Mouse (Mus musculus) liver, adult 2 months (tissue): ENCODE results near the gene Ecpas. TPM values are rescaled to one million over a fixed set of nuclear protein-coding genes. Genes with fewer than 3 reads are reported as not detected.

ENCODE experiments used
- DNase-seq: peaks from one replicate; pipeline ENCODE4 v3.0.0-alpha.2; 2011; ENCODE audit warnings: low read depth, low spot score; ENCODE audit errors: extremely low read depth
- H3K27ac ChIP-seq: fragments of 200-500 bp; replicated peaks from 2 replicates; pipeline ENCODE4 v1.5.1; 2012; ENCODE audit warnings: low read depth, mild to moderate bottlenecking, control low read depth, inconsistent platforms, low read length; ENCODE audit not compliant: insufficient read depth
- H3K27me3 ChIP-seq: fragments of 200-500 bp; 2 replicates; pipeline ENCODE4 v1.6.1; 2012; ENCODE audit warnings: mild to moderate bottlenecking, moderate library complexity, low read length, inconsistent platforms; ENCODE audit not compliant: control insufficient read depth, insufficient read depth
- H3K36me3 ChIP-seq: fragments of 200-500 bp; 2 replicates; pipeline ENCODE4 v1.6.1; 2012; ENCODE audit warnings: low read length, inconsistent platforms; ENCODE audit not compliant: control insufficient read depth, insufficient read depth
- H3K4me1 ChIP-seq: fragments of 200-500 bp; 2 replicates; pipeline ENCODE4 v1.6.1; 2011; ENCODE audit warnings: low read length; ENCODE audit not compliant: control insufficient read depth, insufficient read depth
- H3K4me3 ChIP-seq: fragments of 200-500 bp; 2 replicates; pipeline ENCODE4 v1.5.1; 2011; ENCODE audit warnings: low read depth, mild to moderate bottlenecking, control low read depth, low read length, moderate library complexity; ENCODE audit not compliant: insufficient read depth
- H3K79me2 ChIP-seq: fragments of 200-500 bp; 2 replicates; pipeline ENCODE4 v1.6.1; 2012; ENCODE audit warnings: inconsistent platforms, mild to moderate bottlenecking, low read length, moderate library complexity; ENCODE audit not compliant: control insufficient read depth, insufficient read depth
- H3K9ac ChIP-seq: fragments of 200-500 bp; 2 replicates; pipeline ENCODE4 v1.6.1; 2012; ENCODE audit warnings: low read depth, mild to moderate bottlenecking, control low read depth, inconsistent platforms, low read length
- CTCF ChIP-seq: fragments of 200-500 bp; IDR thresholded peaks from 2 replicates; pipeline ENCODE4 v1.5.1; 2011; ENCODE audit warnings: low read depth, low read length, control low read depth
- POLR2A ChIP-seq: fragments of 200-500 bp; IDR thresholded peaks from 2 replicates; pipeline ENCODE4 v1.6.1; 2011; ENCODE audit warnings: low read length, control low read depth; ENCODE audit not compliant: insufficient read depth; ENCODE audit errors: extremely low read depth
- WGBS: fragments of 180-500 bp; shearing (Covaris S2); methylation state at CpG from one replicate; pipeline ENCODE4 v1.1.7; 2018; 5-methylcytosine and 5-hydroxymethylcytosine counted together
- polyA plus RNA-seq: library from polyadenylated mRNA; depleted of rRNA; stranded (reverse); fragments of >200 nt; gene quantifications from 2 replicates; pipeline ENCODE4 v1.2.3, GENCODE M21; 2012
- total RNA-seq: library from RNA; depleted of rRNA; stranded (reverse); fragments of >200 nt; gene quantifications from 2 replicates; pipeline ENCODE4 v1.2.3, GENCODE M21; 2014

Gene Ecpas
- total and polyA plus RNA-seq, 2 experiments = 10.8 to 53.3 TPM

DNA sequence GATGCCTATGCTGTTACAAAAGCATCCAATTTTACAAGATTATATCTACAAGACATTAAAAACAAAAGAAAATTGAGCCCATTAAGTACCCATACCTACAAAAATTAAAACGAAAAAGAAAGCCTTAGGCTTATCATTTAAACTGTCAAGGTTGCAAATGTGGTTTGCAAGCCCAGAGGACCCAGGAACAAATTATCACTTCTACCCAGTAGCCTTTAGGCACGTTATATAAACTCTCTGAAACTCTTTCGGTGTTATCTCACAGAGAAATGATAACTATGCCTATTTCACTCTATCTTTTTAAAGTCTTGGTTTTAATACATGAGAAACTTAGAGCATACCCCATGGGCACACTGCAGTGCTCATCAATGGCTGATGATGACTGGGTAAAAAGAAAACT lies 79.6 kb downstream of the Ecpas start:
- H3K79me2 ChIP-seq = no peaks in the 10 kb centered on the region
- H3K4me1 ChIP-seq = no peaks in the 10 kb centered on the region
- WGBS = 83% methylated on average over 3 of the region's 3 CpGs
- no peak overlapping the region for H3K9ac ChIP-seq
- peaks cover 51% of the 10 kb centered on the region for H3K36me3 ChIP-seq
- H3K4me3 ChIP-seq = no peak overlapping the region
- no peak overlapping the region for H3K27ac ChIP-seq
- no peak for DNase-seq
- TF ChIP-seq CTCF = no peak
- TF ChIP-seq POLR2A = no peak
- H3K27me3 ChIP-seq = no peaks in the 10 kb centered on the region

DNA sequence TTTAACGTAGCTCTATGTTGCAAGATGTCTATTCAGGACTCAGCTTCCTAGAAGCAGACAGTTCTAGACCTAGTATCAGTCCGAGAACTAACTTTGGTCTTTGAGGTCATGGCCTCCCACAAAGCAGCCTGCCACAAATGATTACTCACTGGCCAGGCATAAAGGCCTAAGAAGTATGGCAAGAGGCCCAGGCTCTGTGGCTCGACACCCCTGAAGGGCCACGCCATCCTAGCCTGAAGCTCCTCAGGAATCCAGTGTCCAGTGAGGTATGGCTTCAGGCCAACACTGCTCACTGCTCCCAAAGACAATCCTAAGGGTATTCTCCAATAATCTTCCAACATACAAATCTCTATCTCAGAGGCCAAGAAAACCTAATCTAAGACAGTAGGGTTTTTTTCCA lies 86.6 kb downstream of the Ecpas start:
- 84% methylated on average over 4 of the region's 4 CpGs for WGBS
- no peak for DNase-seq

GRCm38 (mm10) chr4:58787616-58788015 lies 124.9 kb downstream of the Ecpas start, which contains the start of gene Olfr267:
Olfr267 (minus strand) TSS chr4:58787716.
- Histone ChIP-seq H3K4me1 (no peaks in the 10 kb centered on the region), H3K4me3 (no peak within 1 kb of the TSS), H3K27ac (no peak within 1 kb of the TSS), H3K27me3 (no peaks in the 10 kb centered on the region), H3K9ac (no peak within 1 kb of the TSS), H3K36me3 (no peaks in the 10 kb centered on the region), H3K79me2 (no peaks in the 10 kb centered on the region)
- TF ChIP-seq POLR2A = no peak
- TF ChIP-seq CTCF = no peak
- DNase-seq = no peak

More for the DNA sequence above, 86.6 kb downstream of the Ecpas start:
- no peak for TF ChIP-seq POLR2A
- TF ChIP-seq CTCF = no peak
- no peak overlapping the region for H3K4me3 ChIP-seq
- H3K27me3 ChIP-seq = no peaks in the 10 kb centered on the region
- no peaks in the 10 kb centered on the region for H3K4me1 ChIP-seq
- H3K9ac ChIP-seq = no peak overlapping the region
- peaks cover 58% of the 10 kb centered on the region for H3K36me3 ChIP-seq
- H3K79me2 ChIP-seq = no peaks in the 10 kb centered on the region
- no peak overlapping the region for H3K27ac ChIP-seq

DNA sequence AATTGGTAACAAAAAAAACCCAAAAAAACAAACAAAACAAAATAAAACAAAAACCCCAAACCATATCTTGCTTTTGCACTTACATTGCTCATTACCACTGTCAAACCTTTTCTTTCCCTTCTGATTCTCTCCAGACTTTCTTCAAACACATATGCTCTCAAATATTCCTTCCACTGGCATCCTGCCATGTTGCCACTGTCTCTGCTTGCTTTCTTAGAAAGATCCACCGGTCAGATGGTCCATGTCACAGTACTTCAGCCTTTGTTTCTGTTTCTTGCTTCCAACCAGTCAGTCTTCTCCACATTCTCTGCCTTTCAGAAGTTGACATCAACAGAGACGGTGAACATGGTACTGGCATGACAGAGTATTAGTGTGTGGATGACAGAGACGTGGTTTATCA lies 125.9 kb downstream of the Ecpas start:
- TF ChIP-seq POLR2A (no peak), CTCF (no peak)
- H3K79me2 ChIP-seq = no peaks in the 10 kb centered on the region
- no peak overlapping the region for H3K9ac ChIP-seq
- H3K27ac ChIP-seq = no peak overlapping the region
- DNase-seq = no peak
- no peak overlapping the region for H3K4me3 ChIP-seq
- H3K4me1 ChIP-seq = no peaks in the 10 kb centered on the region
- H3K36me3 ChIP-seq = no peaks in the 10 kb centered on the region
- H3K27me3 ChIP-seq = no peaks in the 10 kb centered on the region
- WGBS = 73% methylated on average over 3 of the region's 3 CpGs

DNA sequence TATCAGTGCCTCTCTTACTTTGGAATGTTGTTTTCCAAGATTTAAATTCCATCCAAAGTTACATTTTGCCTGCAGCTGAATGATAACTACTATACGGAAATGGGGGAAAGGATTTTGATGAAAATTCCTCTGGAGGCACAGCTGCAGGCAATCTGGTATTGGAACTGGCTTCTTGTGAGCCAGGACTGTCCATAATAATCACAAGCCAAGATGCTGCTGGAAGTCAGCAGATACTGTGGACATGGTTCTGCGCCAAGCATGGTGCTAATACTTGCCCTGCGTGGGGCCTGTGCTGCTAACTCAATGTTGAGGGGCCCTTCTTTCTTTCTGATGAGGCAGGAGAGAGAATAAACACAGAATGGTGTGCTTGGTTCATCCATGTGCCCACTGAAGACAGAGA lies 149.1 kb downstream of the Ecpas start:
- DNase-seq = no peak
- H3K4me3 ChIP-seq = no peak overlapping the region
- no peaks in the 10 kb centered on the region for H3K36me3 ChIP-seq
- TF ChIP-seq CTCF = no peak
- TF ChIP-seq POLR2A = no peak
- H3K27ac ChIP-seq = no peak overlapping the region
- no peaks in the 10 kb centered on the region for H3K27me3 ChIP-seq
- 86% methylated on average over 3 of the region's 3 CpGs for WGBS
- no peak overlapping the region for H3K9ac ChIP-seq
- H3K4me1 ChIP-seq = no peaks in the 10 kb centered on the region
- H3K79me2 ChIP-seq = no peaks in the 10 kb centered on the region

- Histone ChIP-seq H3K27me3 (no peaks in the 10 kb centered on the region), H3K4me3 (no peak overlapping the region), H3K36me3 (no peaks in the 10 kb centered on the region), H3K79me2 (no peaks in the 10 kb centered on the region), H3K4me1 (no peaks in the 10 kb centered on the region), H3K9ac (no peak overlapping the region), H3K27ac (no peak overlapping the region)
- TF ChIP-seq POLR2A = no peak
- TF ChIP-seq CTCF = no peak
- 48% methylated on average over 2 of the region's 2 CpGs for WGBS
- DNase-seq = peak; percentile 7
These were observed 163.0 kb downstream of the Ecpas start for GRCm38 (mm10) chr4:58749510-58749909.
